Mouse (Mus musculus): ENCODE measurements around the gene Sv2a. TPM values are rescaled to one million over a fixed set of nuclear protein-coding genes. Genes with fewer than 3 reads are reported as not detected.
A peak's percentile ranks its signal among the peaks of the same experiment; 100 is the strongest.
"Not testable (repeated sequence)": the region's sequence is repeated elsewhere in the genome, so short reads cannot be mapped to it uniquely, and the experiment has no call there.

Gene Sv2a
- polyA plus RNA-seq, 1 experiment from 2014 or later: 72.0 TPM

GRCm38 (mm10) chr3:96198601-96199251, 17.8 kb downstream of the Sv2a start:
- not testable (repeated sequence) for H3K27ac ChIP-seq; H3K9ac ChIP-seq (replicated peaks); H3K4me3 ChIP-seq (replicated peaks); H3K27me3 ChIP-seq; ATAC-seq; H3K9me3 ChIP-seq
- Histone ChIP-seq H3K36me3 (peaks cover 20% of the 10 kb centered on the region), H3K4me1 (replicated peaks) (peaks cover 17% of the 10 kb centered on the region), H3K4me2 (replicated peaks) (peak overlapping the region; percentile 93)
- 28% methylated on average over 8 of the region's 8 CpGs for WGBS

- Histone ChIP-seq H3K4me1 (replicated peaks) (peaks cover 17% of the 10 kb centered on the region), H3K4me3 (replicated peaks) (no peak overlapping the region), H3K27ac (no peak overlapping the region), H3K9me3 (no peaks in the 10 kb centered on the region; the same call in 1 of the 2 replicates), H3K9ac (replicated peaks) (no peak overlapping the region), H3K27me3 (no peaks in the 10 kb centered on the region), H3K36me3 (peaks cover 10% of the 10 kb centered on the region), H3K4me2 (replicated peaks) (no peak overlapping the region)
- 69% methylated on average over 2 of the region's 2 CpGs for WGBS
- no peak for ATAC-seq
These were observed 18.8 kb downstream of the Sv2a start for GRCm38 (mm10) chr3:96199731-96200130.

- no peaks in the 10 kb centered on the region for H3K36me3 ChIP-seq
- no peaks in the 10 kb centered on the region for H3K9me3 ChIP-seq
- 85% methylated on average over 3 of the region's 3 CpGs for WGBS
- no peak overlapping the region for H3K9ac ChIP-seq (replicated peaks)
- no peak for ATAC-seq
- no peaks in the 10 kb centered on the region for H3K27me3 ChIP-seq
- H3K4me2 ChIP-seq (replicated peaks): no peak overlapping the region
- no peak overlapping the region for H3K27ac ChIP-seq
- H3K4me3 ChIP-seq (replicated peaks): no peak overlapping the region
- H3K4me1 ChIP-seq (replicated peaks): 0 out of 2 replicates have a peak, but pooled peaks cover 4% of the 10 kb centered on the region
These were observed 26.9 kb downstream of the Sv2a start for GRCm38 (mm10) chr3:96207819-96208218.

- H3K4me2 ChIP-seq (replicated peaks): no peak overlapping the region
- no peak overlapping the region for H3K9ac ChIP-seq (replicated peaks)
- WGBS: 25% methylated on average over 15 of the region's 15 CpGs
- no peaks in the 10 kb centered on the region for H3K9me3 ChIP-seq
- ATAC-seq: no peak
- H3K4me3 ChIP-seq (replicated peaks): no peak overlapping the region
- H3K36me3 ChIP-seq: no peaks in the 10 kb centered on the region
- 0 out of 2 replicates have a peak, but pooled peaks cover 4% of the 10 kb centered on the region for H3K4me1 ChIP-seq (replicated peaks)
- H3K27ac ChIP-seq: no peak overlapping the region
- no peaks in the 10 kb centered on the region for H3K27me3 ChIP-seq
These were observed 28.3 kb downstream of the Sv2a start for GRCm38 (mm10) chr3:96209242-96209641.

- Histone ChIP-seq H3K4me3 (replicated peaks) (peak overlapping the region; percentile 67), H3K27ac (peak overlapping the region; percentile 96), H3K4me2 (replicated peaks) (peak overlapping the region; percentile 86), H3K4me1 (replicated peaks) (peaks cover 37% of the 10 kb centered on the region), H3K9ac (replicated peaks) (peak overlapping the region; percentile 70), H3K9me3 (no peaks in the 10 kb centered on the region), H3K27me3 (peaks cover 9% of the 10 kb centered on the region; the same call in 1 of the 2 replicates), H3K36me3 (no peaks in the 10 kb centered on the region)
- peak; percentile 32 for ATAC-seq
- 0% methylated on average over 12 of the region's 12 CpGs for WGBS
These were observed 38.3 kb downstream of the Sv2a start for GRCm38 (mm10) chr3:96219191-96219641.

GRCm38 (mm10) chr3:96219661-96220130, 38.7 kb downstream of the Sv2a start, which contains the start of the genes Bola1 and Hist2h2ab:
Gene Bola1 (minus strand): TSS chr3:96219709.
Gene Hist2h2ab (plus strand): TSS chr3:96219865.
- ATAC-seq: peak; percentile 94
- Histone ChIP-seq H3K27ac (peak within 1 kb of the TSS; percentile 96), H3K4me3 (replicated peaks) (peak within 1 kb of the TSS; percentile 67), H3K9me3 (no peaks in the 10 kb centered on the region), H3K4me2 (replicated peaks) (peak within 1 kb of the TSS; percentile 86), H3K4me1 (replicated peaks) (peaks cover 39% of the 10 kb centered on the region), H3K36me3 (no peaks in the 10 kb centered on the region), H3K27me3 (peaks cover 9% of the 10 kb centered on the region; the same call in 1 of the 2 replicates), H3K9ac (replicated peaks) (peak within 1 kb of the TSS; percentile 82)
- WGBS: under 1% methylated on average over 37 of the region's 37 CpGs

GRCm38 (mm10) chr3:96220131-96220764, 39.3 kb downstream of the Sv2a start:
- Histone ChIP-seq H3K4me1 (replicated peaks) (peaks cover 43% of the 10 kb centered on the region), H3K27ac (peak overlapping the region; percentile 96), H3K4me3 (replicated peaks) (peak overlapping the region; percentile 67), H3K9ac (replicated peaks) (peak overlapping the region; percentile 82), H3K4me2 (replicated peaks) (peak overlapping the region; percentile 86)
- ATAC-seq: peak; percentile 18; the same call in 1 of the 2 replicates
- H3K9me3 ChIP-seq, H3K27me3 ChIP-seq, H3K36me3 ChIP-seq: not testable (repeated sequence)
- under 1% methylated on average over 34 of the region's 47 CpGs for WGBS

GRCm38 (mm10) chr3:96220765-96221639, 40.1 kb downstream of the Sv2a start, which contains the start of the genes Hist2h2ac and Hist2h2be:
Gene Hist2h2ac (minus strand): TSS chr3:96220880.
Gene Hist2h2be (plus strand): TSS chr3:96221119.
- Histone ChIP-seq H3K27ac (peak within 1 kb of the TSS; percentile 96), H3K9me3 (no peaks in the 10 kb centered on the region), H3K4me2 (replicated peaks) (peak within 1 kb of the TSS; percentile 86), H3K9ac (replicated peaks) (peak within 1 kb of the TSS; percentile 82), H3K36me3 (no peaks in the 10 kb centered on the region), H3K27me3 (0 out of 2 replicates have a peak, but pooled peaks cover 4% of the 10 kb centered on the region), H3K4me1 (replicated peaks) (peaks cover 48% of the 10 kb centered on the region), H3K4me3 (replicated peaks) (peak within 1 kb of the TSS; percentile 67)
- peak; percentile 73 for ATAC-seq
- WGBS: under 1% methylated on average over 43 of the region's 43 CpGs

GRCm38 (mm10) chr3:96221640-96222038, 40.7 kb downstream of the Sv2a start:
- H3K4me2 ChIP-seq (replicated peaks): peak overlapping the region; percentile 86
- peak overlapping the region; percentile 96 for H3K27ac ChIP-seq
- H3K4me3 ChIP-seq (replicated peaks): peak overlapping the region; percentile 67
- H3K4me1 ChIP-seq (replicated peaks): peaks cover 50% of the 10 kb centered on the region
- 13% methylated on average over 9 of the region's 9 CpGs for whole genome bisulfite sequencing
- H3K27me3 ChIP-seq: 0 out of 2 replicates have a peak, but pooled peaks cover 4% of the 10 kb centered on the region
- peak overlapping the region; percentile 82 for H3K9ac ChIP-seq (replicated peaks)
- no peaks in the 10 kb centered on the region for H3K36me3 ChIP-seq
- H3K9me3 ChIP-seq: no peaks in the 10 kb centered on the region
- no peak for ATAC-seq

GRCm38 (mm10) chr3:96222774-96223173, 41.8 kb downstream of the Sv2a start:
- H3K27me3 ChIP-seq: no peaks in the 10 kb centered on the region
- H3K9ac ChIP-seq (replicated peaks): no peak overlapping the region
- no peak overlapping the region for H3K4me3 ChIP-seq (replicated peaks)
- H3K9me3 ChIP-seq: no peaks in the 10 kb centered on the region
- peak overlapping the region; percentile 13 for H3K4me2 ChIP-seq (replicated peaks)
- no peaks in the 10 kb centered on the region for H3K36me3 ChIP-seq
- WGBS: 86% methylated on average over 4 of the region's 4 CpGs
- no peak for ATAC-seq
- peaks cover 50% of the 10 kb centered on the region for H3K4me1 ChIP-seq (replicated peaks)
- no peak overlapping the region for H3K27ac ChIP-seq

- whole genome bisulfite sequencing: 10% methylated on average over 2 of the region's 2 CpGs
- Histone ChIP-seq H3K4me1 (replicated peaks) (peaks cover 43% of the 10 kb centered on the region), H3K27ac (no peak overlapping the region), H3K27me3 (no peaks in the 10 kb centered on the region), H3K36me3 (no peaks in the 10 kb centered on the region), H3K9me3 (no peaks in the 10 kb centered on the region), H3K4me3 (replicated peaks) (no peak overlapping the region), H3K9ac (replicated peaks) (no peak overlapping the region), H3K4me2 (replicated peaks) (no peak overlapping the region)
- ATAC-seq: no peak
These were observed 44.5 kb downstream of the Sv2a start for GRCm38 (mm10) chr3:96225421-96225820.

Data from midbrain, embryonic 13.5 days (tissue).